Mouse (Mus musculus) embryonic facial prominence, embryonic 13.5 days (tissue): ENCODE data around the gene Negr1. TPM values are rescaled to one million over a fixed set of nuclear protein-coding genes. Genes with fewer than 3 reads are reported as not detected.
A peak's percentile ranks its signal among the peaks of the same experiment; 100 is the strongest.

ENCODE experiments used
- ATAC-seq: fragments of 200-750 bp; cut with Nextera tagmentation; 2 replicates; pipeline ENCODE4 v1.8.0; 2017; ENCODE audit warnings: low read depth; ENCODE audit not compliant: insufficient number of reproducible peaks, insufficient read depth, low FRiP score, low TSS enrichment
- H3K27ac ChIP-seq: fragments of 300-500 bp; sonication (generic); 2 replicates; pipeline ENCODE4 v1.5.1; 2015; ENCODE audit warnings: moderate library complexity, mild to moderate bottlenecking, inconsistent platforms
- H3K27me3 ChIP-seq: fragments of 300-500 bp; sonication (generic); 2 replicates; pipeline ENCODE4 v1.6.1; 2015; ENCODE audit warnings: mild to moderate bottlenecking, inconsistent platforms
- H3K36me3 ChIP-seq: fragments of 300-500 bp; sonication (generic); 2 replicates; pipeline ENCODE4 v1.6.1; 2015; ENCODE audit warnings: mild to moderate bottlenecking, inconsistent platforms
- H3K4me1 ChIP-seq: fragments of 300-500 bp; sonication (generic); 2 replicates; pipeline ENCODE4 v1.6.1; 2015; ENCODE audit warnings: inconsistent platforms
- H3K4me2 ChIP-seq: fragments of 300-500 bp; sonication (generic); 2 replicates; pipeline ENCODE4 v1.6.1; 2015; ENCODE audit warnings: moderate library complexity, mild to moderate bottlenecking, inconsistent platforms
- H3K4me3 ChIP-seq: fragments of 300-500 bp; sonication (generic); 2 replicates; pipeline ENCODE4 v1.5.1; 2015; ENCODE audit warnings: mild to moderate bottlenecking, inconsistent platforms
- H3K9ac ChIP-seq: fragments of 300-500 bp; sonication (generic); 2 replicates; pipeline ENCODE4 v1.6.1; 2015; ENCODE audit warnings: mild to moderate bottlenecking, inconsistent platforms
- H3K9me3 ChIP-seq: fragments of 300-500 bp; sonication (generic); 2 replicates; pipeline ENCODE4 v1.6.1; 2016; ENCODE audit warnings: inconsistent platforms
- WGBS: fragments of 180-500 bp; shearing (Covaris S2); methylation state at CpG from one replicate; pipeline ENCODE4 v1.1.7; 2015; ENCODE audit warnings: mixed read lengths; 5-methylcytosine and 5-hydroxymethylcytosine counted together
- polyA plus RNA-seq: library from polyadenylated mRNA; unstranded; fragments of >200 nt; fragmentation: Nextera tagmentation; extraction: Ambion mirVana; gene quantifications from 2 replicates; pipeline ENCODE4 v1.2.1, GENCODE M21; 2015

Gene Negr1
- polyA plus RNA-seq, 1 experiment from 2014 or later: 5.1 TPM

DNA sequence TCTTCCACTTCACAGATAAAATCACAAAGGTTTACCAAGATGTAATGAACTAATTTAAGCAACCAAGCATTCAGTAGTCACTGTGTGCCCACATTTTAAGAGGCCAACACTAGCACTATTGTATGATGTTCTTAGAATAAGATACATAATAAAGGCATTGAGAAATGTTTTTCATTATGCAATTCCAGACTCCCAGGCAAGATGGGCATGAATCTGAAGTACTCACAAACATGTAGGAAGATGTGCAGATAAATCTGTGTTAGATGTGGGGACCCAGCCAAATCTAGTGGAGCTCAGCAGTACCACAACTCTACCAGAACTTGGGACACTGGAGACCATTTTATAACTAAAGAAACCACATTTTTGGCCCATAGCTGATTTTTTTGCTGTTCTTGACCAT is 593.9 kb downstream of the Negr1 start:
- ATAC-seq: no peak
- H3K9me3 ChIP-seq: no peaks in the 10 kb centered on the region

DNA sequence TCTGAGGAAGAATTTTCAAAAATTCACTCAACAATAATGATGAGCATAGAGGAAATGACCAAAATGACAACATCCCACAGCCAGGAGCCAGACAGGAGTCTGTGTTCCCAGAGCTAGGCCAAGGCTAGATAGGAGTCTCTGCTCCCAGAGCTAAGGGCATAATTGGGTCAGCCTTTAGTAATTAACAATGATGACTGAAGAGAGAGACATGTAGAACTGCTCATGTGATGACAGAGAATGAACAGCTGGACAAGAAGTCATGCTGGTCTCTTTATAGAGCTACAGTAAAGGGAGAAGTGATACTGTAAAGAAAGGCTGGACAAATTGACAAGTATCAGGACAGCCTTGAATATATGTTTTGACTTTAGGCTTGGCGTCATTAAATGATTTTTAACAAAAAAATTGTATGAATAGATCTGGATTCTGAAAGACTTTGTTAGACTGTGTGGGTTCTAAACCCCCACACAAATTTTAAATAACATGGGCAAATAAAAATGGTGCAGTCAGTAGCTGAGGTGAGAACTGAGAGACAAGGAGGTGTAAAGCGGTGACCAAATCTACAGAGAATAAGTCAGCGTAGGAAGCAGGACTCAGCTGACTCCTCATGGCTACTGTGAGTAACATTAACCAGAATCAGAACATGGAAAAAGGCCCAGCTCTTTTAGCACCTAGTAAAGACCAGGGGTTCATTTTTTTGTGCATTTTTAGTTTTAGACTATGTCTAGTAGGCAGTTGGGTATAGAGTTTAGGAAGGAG is 603.4 kb downstream of the Negr1 start:
- Histone ChIP-seq H3K27ac (no peak overlapping the region), H3K4me3 (no peak overlapping the region), H3K9ac (no peak overlapping the region), H3K27me3 (no peaks in the 10 kb centered on the region), H3K4me2 (no peak overlapping the region), H3K9me3 (no peaks in the 10 kb centered on the region), H3K4me1 (no peaks in the 10 kb centered on the region), H3K36me3 (no peaks in the 10 kb centered on the region)
- ATAC-seq: no peak
- WGBS: 91% methylated on average over 3 of the region's 3 CpGs

More for the DNA sequence above, 593.9 kb downstream of the Negr1 start:
- Histone ChIP-seq H3K4me2 (no peak overlapping the region), H3K4me3 (no peak overlapping the region), H3K27me3 (no peaks in the 10 kb centered on the region), H3K27ac (no peak overlapping the region), H3K36me3 (no peaks in the 10 kb centered on the region), H3K4me1 (no peaks in the 10 kb centered on the region), H3K9ac (no peak overlapping the region)

DNA sequence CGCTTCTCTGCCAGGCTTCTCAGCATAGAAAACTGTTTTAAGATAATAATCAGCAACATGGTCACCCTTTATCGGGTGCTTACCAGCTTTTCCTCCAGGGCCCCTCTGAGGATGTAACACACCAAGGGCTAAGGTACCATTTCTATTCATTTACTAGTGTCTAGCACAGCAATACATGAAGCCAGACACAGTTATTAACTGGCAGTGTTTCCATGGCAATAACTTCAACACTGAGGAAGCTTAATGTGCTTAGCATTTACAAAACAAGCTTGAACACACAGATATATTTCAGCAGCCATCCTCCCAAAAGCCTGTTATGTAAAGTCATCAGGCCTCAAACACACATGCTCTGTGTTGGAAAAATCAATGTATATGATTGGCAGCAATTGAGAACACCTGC is 620.4 kb downstream of the Negr1 start:
- Histone ChIP-seq H3K9ac (no peak overlapping the region), H3K4me2 (no peak overlapping the region), H3K9me3 (no peaks in the 10 kb centered on the region), H3K36me3 (no peaks in the 10 kb centered on the region), H3K4me3 (no peak overlapping the region), H3K4me1 (no peaks in the 10 kb centered on the region), H3K27ac (no peak overlapping the region), H3K27me3 (no peaks in the 10 kb centered on the region)
- 87% methylated on average over 2 of the region's 2 CpGs for WGBS
- ATAC-seq: no peak

DNA sequence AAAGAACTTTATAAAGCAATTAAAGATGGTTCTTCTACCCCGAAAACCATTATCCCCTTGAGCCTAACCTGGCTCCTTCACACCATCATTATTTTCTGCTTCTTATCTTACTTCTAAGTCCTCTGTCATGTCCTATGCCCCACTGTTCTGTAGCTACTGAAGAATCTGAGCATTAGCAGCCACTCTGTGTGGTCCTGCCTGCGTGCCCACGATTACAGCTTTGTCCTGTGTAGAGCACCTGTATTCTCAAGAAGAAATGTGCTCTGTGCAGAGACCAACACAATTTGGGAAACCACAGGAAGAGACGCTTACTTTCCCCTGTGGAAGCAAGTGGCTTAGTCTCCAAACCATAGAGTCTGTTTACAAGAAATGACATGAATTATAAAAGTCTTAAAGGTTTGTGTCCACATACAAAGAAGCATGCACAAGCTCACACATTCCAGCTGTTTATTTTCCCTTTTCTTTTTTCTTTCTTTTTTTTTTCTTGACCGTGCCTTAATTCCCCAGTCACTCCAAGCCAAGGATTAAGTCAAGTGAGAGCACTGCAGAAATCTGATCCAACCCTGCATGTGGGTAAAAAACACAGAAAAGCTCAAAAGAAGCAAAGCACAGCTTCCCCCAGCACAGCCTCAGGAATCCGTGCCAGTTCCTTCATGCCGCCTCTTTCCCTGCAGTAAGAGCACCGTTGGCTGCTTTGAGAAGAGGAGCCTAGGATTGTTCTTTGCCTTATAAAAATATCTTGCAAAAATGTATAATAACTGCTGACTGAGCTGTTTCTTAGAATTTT is 627.5 kb downstream of the Negr1 start:
- H3K27ac ChIP-seq: peak overlapping the region; percentile 68
- peaks cover 11% of the 10 kb centered on the region; the same call in 1 of the 2 replicates for H3K4me1 ChIP-seq
- H3K4me3 ChIP-seq: no peak overlapping the region
- no peak overlapping the region for H3K9ac ChIP-seq
- no peaks in the 10 kb centered on the region for H3K27me3 ChIP-seq
- 29% methylated on average over 8 of the region's 8 CpGs for WGBS
- 0 out of 2 replicates have a peak, but pooled peaks have one; percentile 15 for ATAC-seq
- no peak overlapping the region for H3K4me2 ChIP-seq
- no peaks in the 10 kb centered on the region for H3K9me3 ChIP-seq
- H3K36me3 ChIP-seq: no peaks in the 10 kb centered on the region

DNA sequence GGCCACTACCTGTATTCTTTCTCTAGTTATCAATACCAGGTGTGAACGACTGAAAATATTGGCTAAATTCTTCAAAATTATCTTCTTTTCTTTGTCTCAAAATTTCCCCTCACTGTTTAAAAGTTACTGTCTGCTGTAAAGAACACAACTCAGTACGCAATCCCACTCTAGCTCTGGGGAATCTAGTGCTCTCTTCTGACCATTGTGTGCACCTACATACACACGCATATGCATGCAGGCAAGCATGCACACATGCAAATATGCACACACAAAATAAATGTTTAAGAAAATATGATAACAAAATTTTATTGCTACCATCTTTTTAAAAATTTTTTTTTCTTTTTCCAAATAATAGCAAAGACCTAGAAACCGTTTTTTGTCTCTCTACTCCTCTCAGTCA is 628.2 kb downstream of the Negr1 start:
- Histone ChIP-seq H3K9ac (no peak overlapping the region), H3K9me3 (no peaks in the 10 kb centered on the region), H3K4me1 (peaks cover 11% of the 10 kb centered on the region; the same call in 1 of the 2 replicates), H3K27ac (no peak overlapping the region), H3K27me3 (no peaks in the 10 kb centered on the region), H3K4me3 (no peak overlapping the region), H3K4me2 (no peak overlapping the region), H3K36me3 (no peaks in the 10 kb centered on the region)
- 73% methylated on average over 4 of the region's 4 CpGs for WGBS
- ATAC-seq: no peak

DNA sequence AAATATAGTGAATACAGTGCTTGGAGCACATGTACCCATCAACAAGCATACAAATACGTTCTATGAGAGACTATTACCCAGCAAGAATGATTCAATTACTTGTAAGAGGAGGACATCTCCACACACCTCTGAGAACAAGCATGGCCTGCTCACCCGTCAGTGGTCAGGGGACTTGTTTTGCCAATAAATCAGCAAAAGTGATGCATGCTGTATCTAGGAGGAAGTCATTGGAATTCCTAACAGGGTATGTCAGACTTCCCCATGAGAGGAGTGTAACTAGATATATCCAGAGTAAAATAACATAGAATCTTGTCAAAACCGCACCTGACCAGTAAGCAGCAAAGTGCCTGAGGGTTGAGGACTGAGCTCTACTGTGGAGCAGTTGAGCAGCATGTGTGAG is 629.0 kb downstream of the Negr1 start:
- Histone ChIP-seq H3K4me1 (peaks cover 11% of the 10 kb centered on the region; the same call in 1 of the 2 replicates), H3K9me3 (no peaks in the 10 kb centered on the region), H3K27me3 (no peaks in the 10 kb centered on the region), H3K4me2 (no peak overlapping the region), H3K36me3 (no peaks in the 10 kb centered on the region), H3K27ac (no peak overlapping the region), H3K4me3 (no peak overlapping the region), H3K9ac (no peak overlapping the region)
- no peak for ATAC-seq
- 59% methylated on average over 3 of the region's 3 CpGs for WGBS

DNA sequence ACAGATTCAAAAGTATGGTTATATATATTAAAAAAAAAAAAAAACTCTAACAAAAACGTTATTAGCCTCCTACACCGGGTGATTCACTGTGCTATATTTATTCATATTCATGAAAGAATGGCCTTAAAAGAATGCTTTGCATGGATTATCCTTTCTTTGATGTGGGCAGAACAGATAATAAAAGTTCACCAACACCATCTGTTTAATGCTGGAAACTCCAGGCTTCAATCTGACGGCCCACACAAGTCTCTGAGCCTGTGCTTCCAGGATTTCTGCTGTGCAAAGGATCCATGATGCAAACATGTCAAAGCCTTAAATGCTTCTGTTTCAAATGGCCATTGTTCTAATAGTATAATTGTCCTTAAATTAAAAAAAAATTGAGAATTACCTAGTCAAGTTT is 630.4 kb downstream of the Negr1 start:
- 66% methylated on average over 3 of the region's 3 CpGs for WGBS
- ATAC-seq: no peak
- no peaks in the 10 kb centered on the region for H3K9me3 ChIP-seq
- H3K4me1 ChIP-seq: peaks cover 11% of the 10 kb centered on the region; the same call in 1 of the 2 replicates
- H3K27ac ChIP-seq: no peak overlapping the region
- no peak overlapping the region for H3K9ac ChIP-seq
- H3K4me2 ChIP-seq: no peak overlapping the region
- no peaks in the 10 kb centered on the region for H3K36me3 ChIP-seq
- no peaks in the 10 kb centered on the region for H3K27me3 ChIP-seq
- H3K4me3 ChIP-seq: no peak overlapping the region

DNA sequence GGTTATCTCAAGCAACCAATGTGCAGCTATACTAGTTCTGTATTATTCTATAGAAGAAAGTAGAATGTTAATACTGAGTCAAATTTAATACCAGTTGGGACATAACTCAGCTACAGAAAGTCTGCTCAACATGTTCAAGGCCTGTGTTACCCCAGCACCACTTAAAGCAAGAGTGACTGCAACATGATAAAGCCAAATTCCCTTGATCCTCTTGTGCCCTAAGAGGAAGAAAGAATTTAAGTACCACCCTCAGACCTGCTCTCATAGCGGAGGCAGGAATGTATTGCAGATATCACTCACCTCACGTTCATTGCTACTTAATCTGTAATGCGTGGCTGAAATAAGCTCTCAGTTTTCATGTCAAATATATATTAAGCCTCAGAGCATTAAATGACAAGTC is 631.5 kb downstream of the Negr1 start:
- Histone ChIP-seq H3K9me3 (no peaks in the 10 kb centered on the region), H3K36me3 (no peaks in the 10 kb centered on the region), H3K27ac (no peak overlapping the region), H3K4me1 (peaks cover 11% of the 10 kb centered on the region; the same call in 1 of the 2 replicates), H3K9ac (no peak overlapping the region), H3K27me3 (no peaks in the 10 kb centered on the region), H3K4me2 (no peak overlapping the region), H3K4me3 (no peak overlapping the region)
- no peak for ATAC-seq
- 64% methylated on average over 3 of the region's 3 CpGs for WGBS

DNA sequence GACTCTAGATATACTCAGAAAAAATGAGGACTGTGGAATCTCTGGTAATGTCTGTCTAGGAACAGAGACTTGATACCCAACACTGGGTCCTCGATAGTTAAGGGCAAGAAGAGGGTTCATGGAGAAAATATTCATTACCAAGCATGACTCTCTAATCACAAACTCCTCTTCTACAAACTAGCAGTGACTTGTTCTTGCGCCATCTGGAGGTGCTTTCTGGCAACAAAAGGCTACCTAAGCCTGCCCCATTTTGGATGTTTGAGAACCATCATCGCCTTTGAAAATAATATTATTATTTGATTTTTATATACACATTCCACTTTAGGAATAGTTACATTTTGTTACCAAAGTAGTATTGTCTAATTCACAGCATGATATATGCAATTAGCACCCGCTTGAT is 637.1 kb downstream of the Negr1 start:
- Histone ChIP-seq H3K4me2 (no peak overlapping the region), H3K4me1 (no peaks in the 10 kb centered on the region), H3K36me3 (no peaks in the 10 kb centered on the region), H3K9me3 (no peaks in the 10 kb centered on the region), H3K9ac (no peak overlapping the region), H3K4me3 (no peak overlapping the region), H3K27ac (no peak overlapping the region), H3K27me3 (no peaks in the 10 kb centered on the region)
- WGBS: 83% methylated on average over 4 of the region's 4 CpGs
- ATAC-seq: no peak

DNA sequence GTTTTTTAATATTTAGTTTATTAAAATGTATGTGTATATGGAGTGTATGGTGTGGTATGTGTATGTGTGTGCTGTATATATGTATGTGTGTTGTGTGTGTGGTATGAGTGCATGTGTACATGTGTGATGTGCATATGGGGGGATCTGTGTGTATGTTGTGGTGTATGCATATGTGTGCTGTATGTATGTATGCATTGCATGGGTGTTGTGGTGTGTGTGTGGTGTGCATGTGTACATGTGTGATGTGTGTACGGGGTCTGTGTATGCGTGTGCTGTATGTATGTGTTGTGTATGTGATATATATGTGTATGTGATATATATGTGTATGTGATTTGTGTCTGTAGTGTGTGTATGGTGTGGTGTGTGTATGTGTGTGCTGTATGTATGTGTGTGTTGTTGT is 640.1 kb downstream of the Negr1 start:
- no peaks in the 10 kb centered on the region for H3K9me3 ChIP-seq
- H3K27ac ChIP-seq: no peak overlapping the region
- 0 out of 2 replicates have a peak, but pooled peaks have one; percentile 61 for ATAC-seq
- no peaks in the 10 kb centered on the region for H3K4me1 ChIP-seq
- 94% methylated on average over 2 of the region's 2 CpGs for WGBS
- no peak overlapping the region for H3K4me2 ChIP-seq
- no peaks in the 10 kb centered on the region for H3K27me3 ChIP-seq
- H3K4me3 ChIP-seq: no peak overlapping the region
- no peak overlapping the region for H3K9ac ChIP-seq
- H3K36me3 ChIP-seq: no peaks in the 10 kb centered on the region

DNA sequence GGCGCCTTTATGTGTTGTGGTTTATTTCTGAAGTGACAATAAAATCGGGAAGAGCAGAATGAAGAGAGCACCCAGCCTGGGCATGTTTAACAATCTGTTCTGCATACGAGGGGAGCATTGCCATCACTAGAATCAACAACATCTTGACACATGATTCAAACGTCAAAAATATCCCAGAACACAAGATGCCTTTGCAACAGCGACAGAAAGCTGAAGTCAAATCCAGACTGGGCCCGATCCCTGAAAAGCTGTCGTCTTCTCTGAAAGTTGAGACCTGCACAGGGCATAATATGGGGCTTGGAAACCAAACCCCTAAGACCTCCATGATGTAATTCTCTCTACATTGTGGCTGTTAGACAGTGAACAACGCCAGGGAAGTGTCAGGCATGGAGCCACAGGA is 642.0 kb downstream of the Negr1 start:
- H3K4me3 ChIP-seq: no peak overlapping the region
- no peak for ATAC-seq
- no peaks in the 10 kb centered on the region for H3K36me3 ChIP-seq
- H3K9ac ChIP-seq: no peak overlapping the region
- H3K27me3 ChIP-seq: no peaks in the 10 kb centered on the region
- WGBS: 67% methylated on average over 8 of the region's 8 CpGs
- no peak overlapping the region for H3K4me2 ChIP-seq
- H3K9me3 ChIP-seq: no peaks in the 10 kb centered on the region
- H3K27ac ChIP-seq: no peak overlapping the region
- H3K4me1 ChIP-seq: no peaks in the 10 kb centered on the region

DNA sequence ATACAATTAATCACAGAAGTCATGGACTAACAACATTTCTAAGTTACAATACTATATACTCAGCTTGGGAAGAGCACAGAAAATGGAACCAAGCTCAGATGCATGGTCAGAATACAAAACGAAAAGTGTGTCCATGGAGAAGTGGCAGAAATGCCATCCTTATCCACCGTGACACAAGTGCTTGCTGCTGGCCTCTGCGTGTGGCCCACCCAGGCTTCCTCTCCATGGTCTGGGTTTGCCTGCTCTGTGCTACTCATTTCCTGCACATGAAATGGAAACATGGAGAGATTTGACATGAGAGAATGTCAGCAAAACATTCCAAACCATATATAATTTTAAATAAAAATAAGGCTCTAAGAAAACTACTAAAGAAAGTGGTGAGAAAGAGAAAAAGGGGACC is 645.2 kb downstream of the Negr1 start:
- no peaks in the 10 kb centered on the region for H3K27me3 ChIP-seq
- H3K36me3 ChIP-seq: no peaks in the 10 kb centered on the region
- no peaks in the 10 kb centered on the region for H3K4me1 ChIP-seq
- ATAC-seq: no peak
- H3K27ac ChIP-seq: no peak overlapping the region
- no peak overlapping the region for H3K4me2 ChIP-seq
- H3K4me3 ChIP-seq: no peak overlapping the region
- H3K9me3 ChIP-seq: no peaks in the 10 kb centered on the region
- H3K9ac ChIP-seq: no peak overlapping the region
- WGBS: 36% methylated on average over 3 of the region's 3 CpGs
